Mouse (Mus musculus): ENCODE data around the gene BC005624.

Gene BC005624

DNA sequence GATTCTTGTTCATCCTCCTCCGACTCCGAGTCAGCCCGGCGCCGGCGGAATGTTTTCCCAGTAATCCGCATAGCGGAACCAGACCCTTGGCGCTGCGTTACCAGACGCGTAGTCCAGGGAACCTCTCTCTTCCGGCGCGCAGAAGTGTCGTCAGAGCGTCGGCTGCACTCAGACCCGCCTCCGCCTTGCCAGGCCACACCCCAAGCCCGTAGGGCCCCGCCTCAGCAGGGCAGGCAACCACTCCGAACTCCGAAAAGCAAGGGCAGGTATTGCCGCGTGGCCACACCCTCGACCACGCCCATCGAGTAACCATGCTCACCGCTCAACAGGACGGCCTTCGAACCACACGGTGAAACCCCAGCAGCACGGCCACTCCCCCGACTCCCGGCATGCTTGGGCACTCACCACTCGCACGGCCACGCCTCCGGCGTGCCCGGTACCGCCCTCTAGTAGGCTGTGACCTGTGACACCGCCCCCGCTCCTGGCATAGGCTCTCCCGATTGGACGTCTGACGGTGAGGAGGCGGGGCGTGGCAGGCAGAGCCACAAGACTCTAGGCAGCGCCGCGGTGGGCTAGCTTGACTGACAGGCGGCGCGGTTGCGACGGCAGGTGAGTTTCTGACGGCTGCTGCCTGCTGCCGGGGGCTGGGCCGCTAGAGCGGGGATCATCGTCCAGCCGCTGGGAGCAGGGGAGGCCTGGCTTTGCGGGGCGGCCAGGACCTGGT, at the start of gene BC005624, which contains the start of gene Usp20:
Gene BC005624, minus strand, starts transcription at position 412 of the 724 bp plus-strand sequence.
Gene Usp20, plus strand, starts transcription at position 490 of the 724 bp plus-strand sequence.
- peak; percentile 100 for DNase-seq (ENCODE audit: low read depth)

GRCm38 (mm10) chr2:31026642-31027041, 44.6 kb upstream of the BC005624 start:
- DNase-seq (ENCODE audit: low read depth) = no peak

DNA sequence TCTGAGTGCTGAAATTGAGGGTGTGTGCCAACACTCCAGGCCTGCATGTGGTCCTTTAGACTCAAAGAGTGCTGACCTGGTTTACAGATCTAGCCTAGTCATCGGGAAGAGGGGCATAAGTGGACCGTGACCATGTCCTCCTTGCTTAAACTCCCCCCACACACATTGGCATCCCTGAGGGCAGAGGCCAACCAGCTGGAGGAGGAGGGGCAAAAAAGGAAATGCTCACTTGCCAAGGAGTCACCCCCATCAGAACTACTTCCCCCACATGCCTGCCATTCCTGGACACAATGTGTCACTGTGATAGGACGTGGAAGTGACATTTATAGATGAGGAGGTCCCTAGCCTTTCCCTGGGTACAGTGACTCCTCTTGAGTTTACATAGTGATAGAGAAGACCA, 43.5 kb upstream of the BC005624 start:
- no peak for DNase-seq (ENCODE audit: low read depth)

DNA sequence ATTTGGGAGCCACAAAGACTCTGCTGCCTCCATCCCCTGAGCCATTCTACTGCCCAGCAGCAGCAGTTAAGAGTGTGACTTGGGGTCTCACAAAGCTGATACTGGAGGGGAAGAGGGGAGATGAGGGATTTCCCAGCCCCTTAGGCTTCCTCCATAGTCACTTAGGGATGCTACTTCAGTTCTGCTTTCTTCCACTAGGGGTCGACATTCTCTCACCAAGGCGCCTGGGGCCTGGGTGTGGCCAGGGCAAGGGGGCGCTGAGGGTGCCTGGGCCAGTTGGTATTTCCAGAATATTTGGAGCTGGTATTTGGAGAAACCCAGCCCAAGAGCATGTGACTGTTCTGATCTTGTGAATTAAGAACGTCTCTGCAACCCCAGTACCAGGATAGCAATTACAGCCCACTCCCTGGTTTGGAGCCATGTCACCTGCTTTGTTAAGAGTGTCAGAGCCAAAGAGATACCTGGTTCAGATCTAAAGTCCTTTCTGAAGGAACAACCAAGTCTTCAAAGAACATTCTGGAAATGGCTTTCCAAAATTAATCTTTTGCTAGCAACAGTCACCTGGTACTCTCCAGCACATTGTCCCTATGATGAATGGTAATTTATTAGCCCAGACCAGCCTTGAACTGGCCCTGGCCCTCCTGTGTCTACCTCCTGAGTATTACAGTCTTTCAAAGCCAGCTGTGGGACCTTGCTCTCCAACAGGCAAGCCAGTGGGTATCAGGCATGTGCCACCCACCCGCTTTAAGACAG, 42.8 kb upstream of the BC005624 start:
- no peak for DNase-seq (ENCODE audit: low read depth)

GRCm38 (mm10) chr2:31023940-31024339, 41.9 kb upstream of the BC005624 start:
- no peak for DNase-seq (ENCODE audit: low read depth)

- no peak for DNase-seq (ENCODE audit: low read depth)
Measured at GRCm38 (mm10) chr2:31020202-31020601, 38.2 kb upstream of the BC005624 start.

DNA sequence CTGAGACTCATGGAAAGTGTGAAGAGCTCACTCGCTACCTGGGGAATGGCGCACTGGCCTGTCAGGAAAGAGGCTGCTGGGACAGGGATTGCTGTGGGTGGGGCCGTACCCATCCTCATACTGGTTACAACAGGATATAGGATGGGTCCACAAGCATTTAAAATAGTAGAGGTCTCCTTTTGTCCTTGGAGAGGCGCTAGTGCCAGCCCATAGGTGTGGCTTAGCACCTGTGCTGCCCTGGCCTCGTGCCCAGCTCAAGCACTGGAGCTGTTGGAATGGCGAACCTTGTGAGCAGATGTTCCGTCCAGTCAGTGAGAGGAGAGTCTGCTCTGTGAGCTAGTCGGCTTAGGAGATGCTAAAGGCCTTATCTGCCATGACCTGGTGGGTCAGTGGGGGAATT, 37.0 kb upstream of the BC005624 start:
- no peak for DNase-seq (ENCODE audit: low read depth)

- no peak for DNase-seq (ENCODE audit: low read depth)
Measured at GRCm38 (mm10) chr2:31018519-31018918, 36.5 kb upstream of the BC005624 start.

DNA sequence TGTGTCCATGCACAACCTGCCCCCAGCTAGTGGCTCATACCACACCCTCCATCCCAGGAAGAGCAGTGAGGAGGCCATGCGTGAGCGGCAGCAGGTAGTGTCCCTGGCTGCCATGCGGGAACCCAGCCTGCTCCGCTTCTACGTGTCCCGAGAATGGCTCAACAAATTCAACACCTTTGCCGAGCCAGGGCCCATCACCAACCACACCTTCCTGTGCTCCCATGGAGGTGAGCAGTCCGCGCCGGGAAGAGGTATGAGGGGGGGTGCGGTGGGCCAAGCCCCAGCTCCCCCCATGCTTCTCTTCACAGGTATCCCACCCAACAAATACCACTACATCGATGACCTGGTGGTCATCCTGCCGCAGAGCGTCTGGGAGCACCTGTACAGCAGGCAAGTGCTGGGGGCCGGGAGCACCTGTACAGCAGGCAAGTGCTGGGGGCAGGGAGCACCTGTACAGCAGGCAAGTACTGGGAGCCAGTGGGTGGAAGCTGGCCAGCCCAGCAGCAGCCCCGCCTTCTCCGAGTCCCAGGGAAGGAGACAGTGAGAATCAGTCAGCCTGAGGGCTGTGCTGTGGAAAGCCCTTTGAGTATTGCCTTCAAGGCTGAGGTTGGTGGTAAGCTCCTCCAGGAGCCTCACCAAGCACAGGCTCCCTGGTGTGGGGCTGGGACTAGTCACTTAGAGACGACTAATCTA, 35.8 kb upstream of the BC005624 start:
- no peak for DNase-seq (ENCODE audit: low read depth)

DNA sequence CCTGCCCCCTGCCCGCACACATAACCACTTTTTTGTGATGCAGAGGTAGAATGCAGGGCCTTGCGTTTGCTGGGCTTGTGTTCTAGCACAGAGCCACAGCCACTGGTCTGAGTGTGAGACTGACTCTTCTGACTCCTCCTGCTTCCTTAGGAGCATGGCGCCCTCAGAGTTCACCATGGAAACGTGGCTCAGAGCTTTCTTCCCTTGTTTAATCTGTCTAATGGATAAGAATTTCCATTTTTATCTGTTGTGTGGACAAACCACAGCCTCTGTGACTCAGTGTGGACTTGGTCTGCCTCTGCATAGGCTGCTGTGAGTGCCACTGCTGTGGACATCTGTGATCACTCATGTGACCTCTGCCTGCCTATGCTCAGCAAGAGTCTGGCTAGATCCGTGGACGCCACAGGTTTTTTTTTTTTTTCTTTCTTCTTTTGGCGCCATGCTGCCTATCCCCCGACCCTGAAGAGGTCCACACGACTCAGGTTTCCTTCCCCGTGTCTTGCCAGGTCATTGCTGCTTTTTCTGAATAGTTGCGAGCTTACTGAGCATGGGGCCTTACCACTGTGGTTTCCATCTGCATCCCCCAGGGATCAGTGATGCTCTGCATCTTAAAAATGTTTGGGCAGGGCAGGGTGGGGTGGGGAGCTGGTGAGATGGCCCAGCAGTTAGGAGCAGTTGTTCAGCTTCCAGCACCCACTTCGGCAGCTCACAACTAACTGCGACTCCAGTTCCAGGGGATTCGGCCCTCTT, 31.5 kb upstream of the BC005624 start:
- no peak for DNase-seq (ENCODE audit: low read depth)

DNA sequence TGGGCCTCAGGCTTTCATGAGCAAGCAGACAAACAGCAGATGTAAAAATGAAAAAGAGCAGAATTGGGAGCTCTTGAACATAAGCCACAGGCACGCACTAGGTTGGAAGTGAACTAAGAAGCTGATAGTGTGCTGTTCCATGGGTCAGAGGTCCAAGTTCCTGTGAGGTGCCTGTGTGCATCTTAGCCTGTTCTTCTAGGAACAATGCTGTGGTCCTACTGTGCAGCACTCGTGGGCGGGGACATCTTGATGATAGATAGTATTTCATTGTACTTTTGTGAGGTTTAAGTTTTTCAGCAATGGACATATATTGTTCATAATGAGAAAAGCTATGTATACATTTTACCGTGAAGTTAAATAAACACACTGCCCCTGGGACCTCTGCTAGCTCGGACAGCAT, 25.2 kb upstream of the BC005624 start:
- DNase-seq (ENCODE audit: low read depth) = no peak

DNA sequence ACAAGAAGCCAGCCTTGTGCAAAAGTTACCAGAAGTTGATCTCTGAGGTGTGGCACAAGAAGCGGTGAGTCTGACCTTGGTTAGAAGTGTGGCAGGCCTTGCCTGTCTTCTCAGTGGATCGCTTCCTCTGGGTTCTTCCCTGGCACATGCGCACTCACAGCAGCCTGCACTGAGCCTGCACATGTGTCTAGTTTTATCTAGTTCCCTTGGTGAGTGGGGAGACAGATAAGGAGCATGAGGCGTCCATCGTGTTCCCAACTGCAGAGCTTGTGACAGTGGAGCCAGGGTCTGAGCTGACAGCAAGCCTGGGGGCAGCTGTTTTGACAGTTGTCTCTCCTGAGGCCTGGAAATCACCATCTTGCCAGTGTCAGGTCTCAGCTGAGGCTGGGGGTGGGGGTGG, 24.4 kb upstream of the BC005624 start:
- DNase-seq (ENCODE audit: low read depth) = no peak

DNA sequence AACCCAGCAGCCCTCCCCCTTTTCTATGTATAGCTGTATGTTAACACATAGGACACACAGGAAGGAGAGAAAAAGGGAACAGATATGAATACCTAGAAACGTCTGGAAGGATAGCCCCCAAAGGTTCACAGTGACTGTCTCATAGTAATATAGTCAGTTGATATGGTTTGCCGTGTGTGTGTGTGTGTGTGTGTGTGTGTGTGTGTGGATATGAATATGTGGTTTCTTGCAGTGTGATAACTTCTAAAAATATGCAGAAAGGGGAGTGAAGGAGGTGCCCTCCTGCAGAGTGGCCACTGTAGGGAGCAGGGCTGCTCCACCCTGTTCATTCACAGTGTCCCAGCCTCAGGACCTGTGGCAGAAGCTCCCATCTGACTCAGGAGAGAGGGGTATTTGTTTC, 23.5 kb upstream of the BC005624 start:
- no peak for DNase-seq (ENCODE audit: low read depth)

GRCm38 (mm10) chr2:31002857-31003256, 20.9 kb upstream of the BC005624 start:
- no peak for DNase-seq (ENCODE audit: low read depth)

DNA sequence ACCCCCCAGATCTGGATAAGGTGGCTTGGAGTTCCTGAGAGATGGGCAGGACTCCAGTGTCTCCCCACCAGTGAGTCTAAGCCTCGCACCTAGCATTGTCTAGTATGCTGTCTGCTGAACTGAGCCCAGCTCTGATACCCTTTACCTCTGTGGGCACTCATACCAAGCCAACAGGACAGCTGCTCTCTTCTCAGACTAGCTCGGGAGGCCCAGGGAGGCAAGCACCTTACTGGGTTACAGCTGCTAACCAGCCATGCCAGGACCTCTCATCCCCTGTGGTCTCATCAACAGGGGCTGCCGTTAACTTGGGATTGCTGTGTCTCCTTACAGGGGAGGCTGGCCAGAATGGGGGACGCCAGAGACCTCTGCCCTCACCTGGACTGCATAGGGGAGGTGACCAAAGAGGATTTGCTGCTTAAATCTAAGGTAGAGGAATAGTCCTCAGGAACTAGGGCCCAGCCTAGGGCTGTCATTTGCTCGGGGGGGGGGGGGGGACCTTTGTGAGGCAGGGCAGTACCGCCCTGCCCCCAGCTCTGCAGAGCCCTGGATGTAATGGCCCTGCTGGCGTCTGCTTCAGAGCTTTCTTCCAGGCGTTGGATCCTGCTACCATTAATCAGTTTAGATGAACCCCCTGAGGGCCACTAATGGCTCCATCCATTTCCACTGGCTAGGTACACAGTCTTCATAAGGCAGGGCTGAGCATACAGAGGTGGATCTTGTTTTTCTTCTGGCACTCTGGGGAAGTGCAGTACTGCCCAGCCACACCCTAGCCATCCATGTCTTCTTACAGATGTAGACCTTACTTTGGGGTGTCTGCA, 16.7 kb upstream of the BC005624 start:
- DNase-seq (ENCODE audit: low read depth) = no peak

GRCm38 (mm10) chr2:30995432-30995996, 13.5 kb upstream of the BC005624 start:
- no peak for DNase-seq (ENCODE audit: low read depth)

GRCm38 (mm10) chr2:30994853-30995252, 12.9 kb upstream of the BC005624 start:
- DNase-seq (ENCODE audit: low read depth) = no peak

- DNase-seq (ENCODE audit: low read depth) = no peak
Measured at GRCm38 (mm10) chr2:30990221-30990620, 8.2 kb upstream of the BC005624 start.

DNA sequence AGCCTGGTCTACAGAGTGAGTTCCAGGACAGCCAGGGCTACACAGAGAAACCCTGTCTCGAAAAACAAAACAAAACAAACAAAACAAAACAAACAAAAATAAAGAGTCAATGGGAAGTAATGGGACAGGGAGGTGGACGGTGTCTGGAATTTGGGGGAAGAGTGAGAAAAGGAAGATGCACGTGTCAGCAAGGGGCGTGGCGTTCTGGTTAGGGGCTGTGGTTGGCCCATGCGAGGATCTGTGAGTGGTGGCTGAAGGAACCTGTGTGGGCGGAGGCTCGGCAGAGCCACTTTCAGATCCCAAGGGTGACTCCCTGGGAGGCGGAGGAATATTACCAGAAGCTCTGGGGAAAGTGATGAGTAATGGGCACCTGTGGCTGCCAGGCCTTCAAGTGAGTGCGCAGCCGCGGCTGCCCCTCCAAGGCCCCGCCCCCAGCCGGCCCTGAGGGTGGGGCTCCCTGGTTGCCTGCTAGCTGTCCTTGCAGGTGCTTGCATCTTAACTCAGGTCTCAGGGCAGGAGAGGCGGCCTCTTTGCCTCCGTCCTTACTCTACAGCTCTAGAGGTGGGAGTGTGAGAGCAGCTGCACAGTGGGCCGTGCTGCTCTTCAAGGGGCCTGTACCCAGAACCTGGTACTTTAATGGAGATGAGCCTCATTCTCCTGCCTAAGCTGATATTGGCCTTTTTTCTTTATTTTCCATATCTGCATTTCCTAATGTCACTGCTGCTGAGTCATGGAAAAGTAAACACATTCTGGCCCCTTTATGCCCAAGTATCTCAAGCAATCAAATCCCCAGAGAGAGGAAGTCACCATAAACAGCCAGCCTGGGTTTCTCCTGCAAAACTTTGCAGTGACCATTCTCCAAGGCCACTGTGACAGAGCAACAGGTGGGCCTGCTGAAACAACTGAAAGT, 3.4 kb upstream of the BC005624 start:
- DNase-seq (ENCODE audit: low read depth) = peak; percentile 35

GRCm38 (mm10) chr2:30983024-30983423, 1.0 kb upstream of the BC005624 start:
- no peak for DNase-seq (ENCODE audit: low read depth)
